Comparison of ENCODE assay signal across 8 mouse cellular contexts in genomic region chrX:164027607-164028289, GRCm38 (mm10). TPM values are rescaled to one million over a fixed set of nuclear protein-coding genes. Genes with fewer than 3 reads are reported as not detected.
DNase-seq lines count a peak whose midpoint lies in the region.

Gene Car5b (minus strand): TSS chrX:164027997.

- 0 out of 2 replicates have a peak, but pooled peaks cover 4% of the 10 kb centered on the region for H3K4me1 ChIP-seq in megakaryocyte, embryonic 14.5 days

- peak within 1 kb of the TSS; percentile 83 for H3K4me3 ChIP-seq in megakaryocyte, embryonic 14.5 days (replicated peaks)

- H3K27me3 ChIP-seq in megakaryocyte, embryonic 14.5 days (replicated peaks), result peaks cover 9% of the 10 kb centered on the region

- DNase-seq in adrenal gland, adult 18-20 months (ENCODE audit: low spot score in 2 of 2), result peak; percentile 76 to 80
- peak; percentile 93 for DNase-seq in embryo, embryonic 11 days
- DNase-seq in gastrocnemius, postnatal 14 days, result peak; percentile 90
- peak; percentile 90 for DNase-seq in induced T-regulatory cell, adult 2 months (ENCODE audit: low read depth)
- DNase-seq in left cerebral cortex, adult 9 months (ENCODE audit: low spot score in 2 of 2), result peak; percentile 22 to 72
- peak; percentile 66 to 78 for DNase-seq in right cerebral cortex, postnatal 10 days (ENCODE audit: low spot score in 2 of 2)
- DNase-seq in urinary bladder, postnatal 14 days (ENCODE audit: low spot score), result peak; percentile 92

- H3K9me3 ChIP-seq in megakaryocyte, embryonic 14.5 days, result 0 out of 2 replicates have a peak, but pooled peaks cover 5% of the 10 kb centered on the region

- intact Hi-C loops in gastrocnemius, postnatal 14 days (cut with DNase I; ENCODE audit: low total_unique reads), result no loop called here

- no peaks in the 10 kb centered on the region for H3K36me3 ChIP-seq in megakaryocyte, embryonic 14.5 days (replicated peaks; ENCODE audit: low read length)

RNA-seq across cellular contexts. Expression of gene Car5b, which starts in this region (rescaled TPM):
- total RNA-seq in adrenal gland, adult 18-20 months (2021), result 10 to 100 TPM; 26.1 to 46.2 TPM
- under 1 TPM; 0.66 to 0.84 TPM for total RNA-seq in gastrocnemius, postnatal 14 days (2021)
- 0.12 TPM in 1 of 2 replicates, not detected in the other for polyA plus RNA-seq in megakaryocyte, embryonic 14.5 days (2012; ENCODE audit: insufficient read depth, low replicate concordance)

Comparison
In these comparisons a context has a peak if more than half of its experiments do, and no peak if none do; other contexts are left out.
1. Peak in every context shown above with its lines: DNase-seq and H3K4me3 ChIP-seq.
2. RNA of gene Car5b (total RNA-seq): 26.1 to 46.2 TPM in adrenal gland, adult 18-20 months; 0.66 to 0.84 TPM in gastrocnemius, postnatal 14 days; every median in the first group is over 10 times any median in the second.
3. Peak in DNase-seq in gastrocnemius, postnatal 14 days; RNA of the gene not detected or under 1 TPM.